Mouse (Mus musculus): ENCODE results near the gene Il1rapl1. TPM values are rescaled to one million over a fixed set of nuclear protein-coding genes. Genes with fewer than 3 reads are reported as not detected.
"Not testable (repeated sequence)": the region's sequence is repeated elsewhere in the genome, so short reads cannot be mapped to it uniquely, and the experiment has no call there.

The Il1rapl1 gene
- polyA plus RNA-seq, 1 experiment from 2014 or later: 3.8 TPM

DNA sequence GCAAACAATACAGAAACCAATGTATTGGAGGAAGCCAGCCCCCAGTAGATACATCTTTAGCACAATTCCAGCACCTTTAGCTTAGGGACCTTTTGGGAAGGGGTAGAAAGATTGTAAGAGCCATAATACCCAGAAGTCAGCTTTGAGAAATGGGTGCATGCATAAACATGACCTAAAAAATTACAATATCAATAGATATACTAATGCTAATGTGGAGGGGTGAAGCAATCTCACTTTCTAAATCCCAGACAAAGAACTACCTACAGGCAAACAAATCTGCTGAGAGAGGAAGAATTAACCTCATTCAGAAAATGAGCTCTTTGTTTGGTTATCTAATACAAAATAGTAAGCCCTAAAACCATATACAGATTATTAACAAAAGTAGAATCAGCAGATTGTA, 607.4 kb downstream of the Il1rapl1 start:
- no peak for ATAC-seq
- H3K27me3 ChIP-seq: no peaks in the 10 kb centered on the region
- H3K4me2 ChIP-seq (replicated peaks): no peak overlapping the region
- no peaks in the 10 kb centered on the region for H3K4me1 ChIP-seq (replicated peaks)
- H3K27ac ChIP-seq: no peak overlapping the region
- H3K4me3 ChIP-seq (replicated peaks): no peak overlapping the region
- no peak overlapping the region for H3K9ac ChIP-seq (replicated peaks)
- no peaks in the 10 kb centered on the region for H3K9me3 ChIP-seq
- H3K36me3 ChIP-seq: no peaks in the 10 kb centered on the region

DNA sequence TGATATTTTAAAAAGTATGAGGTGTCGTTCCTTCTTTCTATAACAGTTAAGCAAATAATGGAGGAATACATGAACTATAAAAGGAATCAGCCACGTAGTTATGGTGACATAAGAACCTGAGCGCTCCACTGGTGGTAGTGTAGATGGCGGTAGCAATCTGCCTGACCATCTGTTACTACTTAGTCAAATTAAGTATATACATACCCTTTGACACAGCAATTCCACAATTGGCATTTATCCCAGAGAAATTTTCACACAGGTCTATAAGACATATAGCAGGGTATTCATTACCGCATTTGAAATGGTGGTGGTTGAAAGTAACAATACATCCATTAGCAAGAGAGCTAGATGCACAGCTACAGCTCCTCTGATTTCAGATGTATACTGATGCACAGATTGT, 612.8 kb downstream of the Il1rapl1 start:
- H3K4me2 ChIP-seq (replicated peaks): no peak overlapping the region
- no peak overlapping the region for H3K27ac ChIP-seq
- no peaks in the 10 kb centered on the region for H3K36me3 ChIP-seq
- WGBS: 80% methylated on average over 5 of the region's 5 CpGs
- no peak overlapping the region for H3K4me3 ChIP-seq (replicated peaks)
- no peak overlapping the region for H3K9ac ChIP-seq (replicated peaks)
- ATAC-seq: no peak
- no peaks in the 10 kb centered on the region for H3K27me3 ChIP-seq
- H3K4me1 ChIP-seq (replicated peaks): no peaks in the 10 kb centered on the region
- H3K9me3 ChIP-seq: no peaks in the 10 kb centered on the region

DNA sequence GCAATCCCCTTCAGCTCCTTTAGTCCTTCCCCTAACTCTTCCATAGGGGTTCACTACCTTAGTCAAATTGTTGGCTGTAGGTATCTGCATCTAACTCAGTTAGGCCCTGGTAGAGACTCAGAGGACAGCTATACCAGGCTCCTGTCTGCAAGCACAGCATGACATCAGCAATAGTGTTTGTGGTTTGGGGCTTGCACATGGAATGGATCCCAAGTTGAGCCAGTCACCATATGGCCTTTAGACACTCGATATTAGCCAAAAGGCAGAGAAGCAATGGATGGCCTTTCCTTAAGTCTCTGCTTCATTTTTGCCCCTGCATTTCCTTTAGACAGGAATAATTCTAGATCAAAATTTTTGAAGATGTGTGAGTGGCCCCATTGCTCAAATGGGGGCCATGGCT, 632.0 kb downstream of the Il1rapl1 start:
- Histone ChIP-seq H3K9me3 (no peaks in the 10 kb centered on the region), H3K27me3 (no peaks in the 10 kb centered on the region), H3K9ac (replicated peaks) (no peak overlapping the region), H3K4me1 (replicated peaks) (no peaks in the 10 kb centered on the region), H3K4me3 (replicated peaks) (no peak overlapping the region), H3K27ac (no peak overlapping the region), H3K4me2 (replicated peaks) (no peak overlapping the region), H3K36me3 (no peaks in the 10 kb centered on the region)
- no peak for ATAC-seq
- 89% methylated on average over 1 of the region's 1 CpGs for WGBS

DNA sequence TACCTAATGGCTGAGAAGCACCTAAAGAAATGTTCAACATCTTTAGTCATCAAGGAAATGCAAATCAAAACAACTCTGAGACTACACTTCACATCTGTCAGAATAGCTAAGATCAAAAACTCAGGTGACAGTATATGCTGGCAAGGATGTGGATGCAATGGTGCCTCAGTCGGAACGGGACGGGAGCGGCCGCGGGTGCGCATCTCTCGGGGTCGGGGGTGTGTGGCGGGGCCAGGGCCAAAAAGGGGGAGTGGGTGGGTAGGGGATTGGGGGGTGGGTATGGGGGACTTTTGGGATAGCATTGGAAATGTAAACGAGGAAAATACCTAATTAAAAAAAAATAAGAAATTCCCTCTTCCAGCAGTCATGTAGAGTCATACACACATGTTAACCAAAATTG, 877.3 kb downstream of the Il1rapl1 start:
- H3K9me3 ChIP-seq; H3K36me3 ChIP-seq; H3K27ac ChIP-seq; H3K9ac ChIP-seq (replicated peaks); H3K4me1 ChIP-seq (replicated peaks); ATAC-seq; H3K4me2 ChIP-seq (replicated peaks); H3K4me3 ChIP-seq (replicated peaks); H3K27me3 ChIP-seq: not testable (repeated sequence)
- 62% methylated on average over 11 of the region's 11 CpGs for WGBS

DNA sequence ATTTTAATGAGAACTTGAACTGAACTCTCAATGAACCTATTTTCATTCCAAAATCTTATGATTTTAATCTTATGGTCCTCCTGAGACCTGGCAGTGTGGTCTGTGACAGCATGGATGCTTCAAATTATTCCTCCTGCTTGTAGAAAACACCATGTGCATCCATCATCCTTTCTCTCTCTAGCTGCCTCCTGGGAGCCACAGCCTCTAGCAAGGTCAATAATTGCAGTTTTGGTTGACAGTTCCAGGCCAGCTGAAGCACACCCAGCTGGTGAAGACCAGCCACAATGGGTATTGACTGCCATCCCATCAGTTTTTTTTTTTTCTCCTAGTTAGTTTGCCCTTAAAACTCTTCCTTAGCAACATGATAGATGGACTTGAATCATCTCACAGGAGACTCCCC, 890.2 kb downstream of the Il1rapl1 start:
- H3K9ac ChIP-seq (replicated peaks): no peak overlapping the region
- no peak for ATAC-seq
- H3K4me1 ChIP-seq (replicated peaks): no peaks in the 10 kb centered on the region

DNA sequence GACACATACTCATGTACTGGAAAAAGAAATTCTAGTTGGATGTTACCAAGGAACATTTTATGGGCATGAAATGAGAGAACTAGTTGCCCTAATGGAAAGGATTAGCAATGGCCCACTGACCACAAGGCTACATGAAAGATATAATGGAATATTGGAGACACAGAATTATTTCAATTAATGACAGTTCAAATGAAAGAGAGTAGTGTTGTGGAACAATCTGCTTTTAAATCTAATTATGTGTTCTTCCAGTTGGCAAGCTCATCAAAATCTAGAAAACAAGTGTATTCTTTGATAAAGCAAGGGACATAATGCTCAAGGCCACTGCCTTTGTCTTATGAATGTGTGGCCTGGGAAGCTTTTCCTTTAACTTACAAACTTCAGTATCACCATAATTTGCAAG, 1113.1 kb downstream of the Il1rapl1 start:
- Histone ChIP-seq H3K27me3 (no peaks in the 10 kb centered on the region), H3K4me1 (replicated peaks) (no peaks in the 10 kb centered on the region), H3K9me3 (no peaks in the 10 kb centered on the region), H3K4me2 (replicated peaks) (no peak overlapping the region), H3K4me3 (replicated peaks) (no peak overlapping the region), H3K9ac (replicated peaks) (no peak overlapping the region), H3K36me3 (no peaks in the 10 kb centered on the region), H3K27ac (no peak overlapping the region)
- ATAC-seq: no peak

More for the DNA sequence above, 890.2 kb downstream of the Il1rapl1 start:
- Histone ChIP-seq H3K4me2 (replicated peaks) (no peak overlapping the region), H3K27me3 (no peaks in the 10 kb centered on the region), H3K9me3 (no peaks in the 10 kb centered on the region), H3K36me3 (no peaks in the 10 kb centered on the region), H3K27ac (no peak overlapping the region), H3K4me3 (replicated peaks) (no peak overlapping the region)

DNA sequence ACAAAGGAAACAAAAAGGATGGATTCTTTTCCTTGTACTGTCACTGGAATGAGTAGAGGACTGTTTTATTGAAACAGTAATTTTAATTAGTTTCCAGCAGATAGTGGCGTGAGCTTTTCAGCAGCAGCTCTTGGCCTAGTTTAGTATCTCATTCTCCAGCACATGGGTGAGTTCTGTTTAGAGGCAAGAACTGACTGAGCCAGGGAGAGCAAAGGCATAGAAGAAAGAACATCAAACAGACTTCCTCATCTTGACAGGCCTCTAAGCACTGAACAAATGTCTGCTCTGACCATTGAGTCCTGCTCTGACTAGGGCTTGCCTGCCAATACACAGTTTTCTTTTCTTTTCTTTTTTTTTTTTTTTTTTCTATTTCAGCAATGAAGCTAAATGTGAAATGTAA, 1160.3 kb downstream of the Il1rapl1 start:
- Histone ChIP-seq H3K9me3 (no peaks in the 10 kb centered on the region), H3K27ac (no peak overlapping the region), H3K4me1 (replicated peaks) (no peaks in the 10 kb centered on the region), H3K27me3 (no peaks in the 10 kb centered on the region), H3K4me2 (replicated peaks) (no peak overlapping the region), H3K36me3 (no peaks in the 10 kb centered on the region), H3K4me3 (replicated peaks) (no peak overlapping the region), H3K9ac (replicated peaks) (no peak overlapping the region)
- no peak for ATAC-seq
- 50% methylated on average over 1 of the region's 1 CpGs for WGBS

DNA sequence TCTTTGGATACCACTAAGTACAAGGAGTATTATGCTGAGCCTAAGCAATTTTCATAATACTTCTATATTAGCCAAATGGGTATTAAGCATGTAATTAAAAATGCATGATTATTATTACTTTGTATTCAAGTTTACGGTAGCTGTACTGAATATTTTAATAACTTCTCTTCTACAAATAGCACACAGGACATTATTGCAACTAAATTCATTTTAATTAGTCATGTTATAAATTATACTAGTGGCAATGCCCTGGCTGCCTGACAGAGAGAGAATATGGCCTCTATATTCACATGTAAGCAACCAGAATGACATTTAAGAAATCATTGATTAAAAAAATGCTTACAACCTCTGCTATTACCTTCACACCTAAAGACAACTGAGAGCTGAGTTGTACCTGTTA, 1160.8 kb downstream of the Il1rapl1 start:
- WGBS: 85% methylated on average over 1 of the region's 1 CpGs
- H3K27me3 ChIP-seq: no peaks in the 10 kb centered on the region
- no peaks in the 10 kb centered on the region for H3K4me1 ChIP-seq (replicated peaks)
- H3K36me3 ChIP-seq: no peaks in the 10 kb centered on the region
- no peak overlapping the region for H3K27ac ChIP-seq
- H3K9me3 ChIP-seq: no peaks in the 10 kb centered on the region
- ATAC-seq: no peak
- no peak overlapping the region for H3K9ac ChIP-seq (replicated peaks)
- no peak overlapping the region for H3K4me2 ChIP-seq (replicated peaks)
- no peak overlapping the region for H3K4me3 ChIP-seq (replicated peaks)

DNA sequence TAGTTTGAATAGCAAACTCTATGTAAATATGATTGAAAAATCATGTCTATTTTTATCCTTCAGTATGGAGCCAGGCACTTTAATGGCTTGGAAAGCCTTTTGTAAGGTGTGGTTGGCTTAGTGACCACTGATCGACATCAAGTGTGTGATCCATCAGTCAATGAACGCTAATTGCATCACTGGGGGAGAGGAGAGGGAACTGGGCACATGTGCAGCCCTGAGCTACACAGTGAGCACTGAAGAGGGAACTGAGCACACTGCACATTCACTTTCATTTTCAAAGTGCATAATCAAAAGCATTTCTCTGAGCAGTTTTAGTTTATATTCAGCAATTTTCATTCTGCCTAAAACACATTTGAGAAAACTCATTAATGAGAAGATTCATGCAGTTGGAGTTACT, 1164.5 kb downstream of the Il1rapl1 start:
- Histone ChIP-seq H3K9me3 (no peaks in the 10 kb centered on the region), H3K4me2 (replicated peaks) (no peak overlapping the region), H3K27ac (no peak overlapping the region), H3K36me3 (no peaks in the 10 kb centered on the region), H3K9ac (replicated peaks) (no peak overlapping the region), H3K4me1 (replicated peaks) (no peaks in the 10 kb centered on the region), H3K4me3 (replicated peaks) (no peak overlapping the region), H3K27me3 (no peaks in the 10 kb centered on the region)
- WGBS: 58% methylated on average over 2 of the region's 2 CpGs
- ATAC-seq: no peak

DNA sequence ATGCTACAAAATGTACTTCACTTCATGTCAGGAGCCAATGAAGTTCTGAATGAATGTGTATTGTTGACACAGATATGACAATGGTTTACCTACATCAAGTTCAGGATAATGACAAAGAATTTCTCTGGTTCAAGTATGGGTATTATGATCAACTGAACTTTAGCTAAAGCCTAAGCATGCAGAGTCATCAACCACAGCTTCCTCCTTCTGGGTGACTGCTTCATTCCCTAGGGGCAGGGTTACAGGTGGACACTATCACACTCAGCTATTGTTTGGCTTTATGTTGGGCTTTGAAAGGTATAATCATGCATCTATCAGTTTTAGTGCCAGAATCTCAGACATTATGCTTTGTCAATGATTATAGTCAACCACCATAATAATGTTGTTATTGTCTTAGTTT, 1166.3 kb downstream of the Il1rapl1 start:
- Histone ChIP-seq H3K9me3 (no peaks in the 10 kb centered on the region), H3K27ac (no peak overlapping the region), H3K9ac (replicated peaks) (no peak overlapping the region), H3K27me3 (no peaks in the 10 kb centered on the region), H3K4me1 (replicated peaks) (no peaks in the 10 kb centered on the region), H3K4me3 (replicated peaks) (no peak overlapping the region), H3K4me2 (replicated peaks) (no peak overlapping the region), H3K36me3 (no peaks in the 10 kb centered on the region)
- no peak for ATAC-seq

DNA sequence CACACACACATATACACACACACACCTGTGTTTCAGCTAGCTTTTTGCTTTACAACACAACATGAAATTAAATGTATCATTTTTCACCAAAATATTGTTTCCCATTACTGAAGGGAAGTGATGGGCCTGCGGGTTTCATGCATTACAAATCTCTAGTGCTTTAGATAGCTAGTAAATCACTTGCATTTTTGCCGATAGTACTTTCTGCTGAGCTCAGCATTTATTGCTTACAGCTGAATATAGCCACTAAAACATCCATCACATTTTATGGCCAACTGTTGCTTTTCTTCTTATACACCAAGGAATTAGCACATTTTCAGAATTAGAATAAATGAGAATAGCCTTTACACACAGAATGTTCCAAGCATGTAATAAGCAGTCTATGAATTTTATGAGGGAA, 1260.6 kb downstream of the Il1rapl1 start:
- Histone ChIP-seq H3K4me1 (replicated peaks) (no peaks in the 10 kb centered on the region), H3K27me3 (no peaks in the 10 kb centered on the region), H3K9me3 (no peaks in the 10 kb centered on the region), H3K9ac (replicated peaks) (no peak overlapping the region), H3K36me3 (no peaks in the 10 kb centered on the region), H3K4me2 (replicated peaks) (no peak overlapping the region), H3K4me3 (replicated peaks) (no peak overlapping the region), H3K27ac (no peak overlapping the region)
- 88% methylated on average over 2 of the region's 2 CpGs for WGBS
- no peak for ATAC-seq

DNA sequence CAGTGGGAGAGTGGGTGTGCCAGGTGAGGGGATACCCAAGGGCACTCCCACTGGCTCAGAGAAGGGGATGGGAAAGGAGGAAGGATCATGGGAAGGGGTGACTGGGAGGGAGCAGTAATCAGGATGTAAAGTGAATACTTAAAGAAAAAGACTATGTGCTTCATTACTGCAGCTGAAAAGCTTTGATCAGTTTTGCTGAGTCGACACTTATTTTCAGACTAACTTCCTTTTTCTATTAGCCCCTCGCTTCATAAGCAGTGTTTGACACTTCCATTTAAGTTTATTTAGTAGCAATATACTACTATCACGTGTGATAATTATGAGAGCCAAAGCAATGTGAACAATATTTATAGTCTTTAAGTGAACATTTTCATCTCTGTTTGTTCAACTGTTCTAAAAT, 1307.2 kb downstream of the Il1rapl1 start:
- Histone ChIP-seq H3K9me3 (no peaks in the 10 kb centered on the region), H3K27me3 (no peaks in the 10 kb centered on the region), H3K36me3 (no peaks in the 10 kb centered on the region), H3K27ac (no peak overlapping the region), H3K4me2 (replicated peaks) (no peak overlapping the region), H3K9ac (replicated peaks) (no peak overlapping the region), H3K4me3 (replicated peaks) (no peak overlapping the region), H3K4me1 (replicated peaks) (no peaks in the 10 kb centered on the region)
- 77% methylated on average over 3 of the region's 3 CpGs for WGBS
- ATAC-seq: no peak

DNA sequence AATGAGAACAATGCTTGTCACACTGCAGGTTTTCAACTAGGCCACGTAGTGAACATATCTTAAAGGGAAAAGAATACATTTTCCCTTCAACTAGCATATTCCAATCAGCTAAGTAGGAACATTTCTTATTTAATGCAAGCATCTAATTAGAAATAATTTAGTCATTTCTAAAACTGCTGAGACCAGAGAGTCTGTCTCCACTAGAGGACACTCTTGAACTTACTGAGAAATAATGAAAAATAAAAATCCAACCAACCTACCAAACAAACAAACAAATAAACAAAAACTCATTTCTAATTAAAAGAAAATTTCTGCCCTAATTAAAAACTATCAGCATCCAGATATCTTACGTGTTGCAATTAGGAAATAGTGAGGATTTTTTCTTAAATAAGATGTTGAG, 1312.7 kb downstream of the Il1rapl1 start:
- Histone ChIP-seq H3K36me3 (no peaks in the 10 kb centered on the region), H3K9me3 (no peaks in the 10 kb centered on the region), H3K27me3 (no peaks in the 10 kb centered on the region), H3K9ac (replicated peaks) (no peak overlapping the region), H3K4me3 (replicated peaks) (no peak overlapping the region), H3K4me1 (replicated peaks) (no peaks in the 10 kb centered on the region), H3K27ac (no peak overlapping the region), H3K4me2 (replicated peaks) (no peak overlapping the region)
- WGBS: 61% methylated on average over 2 of the region's 2 CpGs
- ATAC-seq: no peak

DNA sequence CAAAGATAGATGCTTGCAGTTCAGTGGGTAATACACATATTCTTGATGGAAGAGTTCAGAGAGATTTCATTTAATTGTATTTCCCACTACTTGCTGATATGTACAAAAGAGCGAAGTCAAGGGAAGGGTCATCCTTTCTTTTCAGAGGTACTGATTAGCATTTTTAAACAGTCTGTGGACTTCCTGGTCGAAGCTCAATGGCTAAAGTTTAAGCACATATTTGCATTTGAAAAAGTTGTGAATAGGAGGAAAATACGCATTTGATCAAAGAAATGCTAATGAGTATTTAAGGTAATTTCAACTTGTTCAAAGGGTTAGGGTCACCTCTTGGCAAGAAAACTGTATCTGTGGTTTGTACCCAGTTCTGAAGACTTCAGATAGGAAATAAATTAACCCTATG, 1386.6 kb downstream of the Il1rapl1 start:
- WGBS: 23% methylated on average over 3 of the region's 3 CpGs
- H3K27ac ChIP-seq: no peak overlapping the region
- no peaks in the 10 kb centered on the region for H3K4me1 ChIP-seq (replicated peaks)
- no peak for ATAC-seq
- no peaks in the 10 kb centered on the region for H3K36me3 ChIP-seq
- no peak overlapping the region for H3K9ac ChIP-seq (replicated peaks)
- no peaks in the 10 kb centered on the region for H3K9me3 ChIP-seq
- H3K4me3 ChIP-seq (replicated peaks): no peak overlapping the region
- H3K27me3 ChIP-seq: peaks cover 5% of the 10 kb centered on the region; the same call in 1 of the 2 replicates
- H3K4me2 ChIP-seq (replicated peaks): no peak overlapping the region

All from midbrain, embryonic 13.5 days (tissue).